Mouse (Mus musculus) A20 (cell line): ENCODE results near the gene Gm21863.
A peak's percentile ranks its signal among the peaks of the same experiment; 100 is the strongest.
"Not testable (repeated sequence)": the region's sequence is repeated elsewhere in the genome, so short reads cannot be mapped to it uniquely, and the experiment has no call there.

Experiments used
- DNase-seq: peaks from one replicate; pipeline ENCODE4 v3.0.0-alpha.2; 2011; ENCODE audit warnings: low read depth, low spot score

Gm21863 gene

GRCm38 (mm10) chr12:19953869-19954555 lies at the start of gene Gm21863:
Gm21863 (plus strand) TSS chr12:19954505.
- not testable (repeated sequence) for DNase-seq

GRCm38 (mm10) chr12:19928049-19928448 lies 26.3 kb upstream of the Gm21863 start:
- DNase-seq = peak; percentile 18
